Mouse (Mus musculus) kidney, postnatal 10 days (tissue): Measurements from ENCODE around the gene Med4.

Experiments used
- DNase-seq: peaks from one replicate; pipeline ENCODE4 v3.0.0; 2021; ENCODE audit warnings: mixed read lengths

Gene Med4

GRCm38 (mm10) chr14:73509765-73510423, at the start of gene Med4:
Med4 (plus strand) TSS chr14:73510025.
- peak; percentile 96 for DNase-seq

GRCm38 (mm10) chr14:73460514-73461134, 49.2 kb upstream of the Med4 start:
- no peak for DNase-seq

GRCm38 (mm10) chr14:73462211-73462610, 47.6 kb upstream of the Med4 start:
- DNase-seq: no peak

GRCm38 (mm10) chr14:73467697-73468096, 42.1 kb upstream of the Med4 start:
- DNase-seq: no peak

GRCm38 (mm10) chr14:73469506-73469905, 40.3 kb upstream of the Med4 start:
- no peak for DNase-seq

GRCm38 (mm10) chr14:73470593-73470992, 39.2 kb upstream of the Med4 start:
- no peak for DNase-seq

- DNase-seq: no peak
These were observed 37.6 kb upstream of the Med4 start for GRCm38 (mm10) chr14:73472205-73472604.

GRCm38 (mm10) chr14:73473670-73474460, 36.0 kb upstream of the Med4 start:
- DNase-seq: peak; percentile 72

GRCm38 (mm10) chr14:73474636-73475093, 35.2 kb upstream of the Med4 start:
- peak; percentile 51 for DNase-seq

GRCm38 (mm10) chr14:73475506-73475905, 34.3 kb upstream of the Med4 start:
- DNase-seq: peak; percentile 53

- DNase-seq: no peak
These were observed 33.4 kb upstream of the Med4 start for GRCm38 (mm10) chr14:73476361-73476934.

GRCm38 (mm10) chr14:73477077-73477476, 32.7 kb upstream of the Med4 start:
- no peak for DNase-seq

GRCm38 (mm10) chr14:73478321-73478720, 31.5 kb upstream of the Med4 start:
- DNase-seq: no peak

- no peak for DNase-seq
These were observed 30.1 kb upstream of the Med4 start for GRCm38 (mm10) chr14:73479771-73480170.

GRCm38 (mm10) chr14:73483516-73484229, 26.2 kb upstream of the Med4 start:
- DNase-seq: no peak

- no peak for DNase-seq
These were observed 25.3 kb upstream of the Med4 start for GRCm38 (mm10) chr14:73484366-73485110.

- DNase-seq: no peak
These were observed 23.2 kb upstream of the Med4 start for GRCm38 (mm10) chr14:73486641-73487040.

GRCm38 (mm10) chr14:73493356-73493755, 16.5 kb upstream of the Med4 start:
- DNase-seq: no peak

GRCm38 (mm10) chr14:73494122-73494521, 15.7 kb upstream of the Med4 start:
- no peak for DNase-seq

GRCm38 (mm10) chr14:73495753-73496152, 14.1 kb upstream of the Med4 start:
- DNase-seq: peak; percentile 28

- no peak for DNase-seq
These were observed 8.5 kb upstream of the Med4 start for GRCm38 (mm10) chr14:73501283-73501682.

GRCm38 (mm10) chr14:73501721-73502120, 8.1 kb upstream of the Med4 start:
- no peak for DNase-seq
